ENCODE assay signal across 7 mouse cellular contexts in the genomic region with DNA sequence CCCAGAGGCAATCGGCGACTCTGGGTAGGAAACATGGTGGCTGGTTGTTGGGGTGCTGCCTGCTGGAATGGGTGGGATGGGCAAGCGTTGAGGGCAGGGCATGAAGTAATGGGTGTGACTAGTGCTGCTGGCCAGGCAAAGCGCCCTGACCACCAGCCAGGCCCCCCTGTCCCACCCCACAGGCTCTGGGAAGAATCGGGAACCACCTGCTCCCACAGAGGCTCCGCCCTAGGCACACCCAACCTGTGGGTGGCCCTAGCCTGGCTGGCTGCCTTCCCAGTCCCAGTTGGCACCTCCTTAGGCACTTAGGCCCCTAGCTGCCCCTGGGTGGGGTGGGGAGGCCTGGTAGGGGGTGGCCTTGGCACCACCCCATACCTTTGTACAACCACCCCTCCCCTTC. TPM values are rescaled to one million over a fixed set of nuclear protein-coding genes. Genes with fewer than 3 reads are reported as not detected.
DNase-seq lines count a peak whose midpoint lies in the region; ATAC-seq lines count a peak whose summit lies in the region.

No protein-coding gene starts in this region.

- intact Hi-C loops in heart, postnatal 25 days (cut with DNase I), result loop anchor here (1.0 to 10.0 kb wide), 2 partner anchors 19 to 291 kb away; partner anchors contain the start of genes Cirbp and Ptbp1

- ATAC-seq in neural tube, embryonic 15.5 days (ENCODE audit: low FRiP score), result no peak

- no peaks in the 10 kb centered on the region for H3K9me3 ChIP-seq in forebrain, embryonic 10.5 days
- H3K9me3 ChIP-seq in limb, embryonic 10.5 days (replicated peaks), result no peaks in the 10 kb centered on the region
- no peaks in the 10 kb centered on the region for H3K9me3 ChIP-seq in neural tube, embryonic 15.5 days (replicated peaks)

- H3K27me3 ChIP-seq in forebrain, embryonic 10.5 days (ENCODE audit: poor library complexity, severe bottlenecking), result no peaks in the 10 kb centered on the region
- H3K27me3 ChIP-seq in limb, embryonic 10.5 days (ENCODE audit: low read depth, poor library complexity, severe bottlenecking), result no peaks in the 10 kb centered on the region
- H3K27me3 ChIP-seq in neural tube, embryonic 15.5 days (replicated peaks), result no peaks in the 10 kb centered on the region

- WGBS in forebrain, embryonic 10.5 days, result 92% methylated on average over 6 of the region's 6 CpGs
- WGBS in limb, embryonic 10.5 days, result 87% methylated on average over 6 of the region's 6 CpGs
- 77% methylated on average over 6 of the region's 6 CpGs for WGBS in neural tube, embryonic 15.5 days

- H3K9ac ChIP-seq in neural tube, embryonic 15.5 days (replicated peaks), result peak overlapping the region; percentile 11; the same call in 1 of the 2 replicates

- peak overlapping the region; percentile 95 for H3K4me3 ChIP-seq in forebrain, embryonic 10.5 days
- peak overlapping the region; percentile 93; the same call in 1 of the 2 replicates for H3K4me3 ChIP-seq in limb, embryonic 10.5 days
- no peak overlapping the region for H3K4me3 ChIP-seq in neural tube, embryonic 15.5 days (replicated peaks)

- H3K4me1 ChIP-seq in forebrain, embryonic 10.5 days, result peaks cover 80% of the 10 kb centered on the region
- peaks cover 59% of the 10 kb centered on the region for H3K4me1 ChIP-seq in limb, embryonic 10.5 days
- H3K4me1 ChIP-seq in neural tube, embryonic 15.5 days, result peaks cover 65% of the 10 kb centered on the region

- DNase-seq in right cerebral cortex, postnatal 14 days, result peak; percentile 37
- DNase-seq in right cerebral cortex, postnatal 4 days, result no peak
- DNase-seq in forebrain, embryonic 10.5 days (ENCODE audit: extremely low spot score, low spot score), result no peak
- DNase-seq in heart, postnatal 25 days (ENCODE audit: low spot score), result peak; percentile 50
- DNase-seq in limb, embryonic 10.5 days (ENCODE audit: low spot score), result no peak
- no peak for DNase-seq in B cell, adult 2 months

- H3K36me3 ChIP-seq in forebrain, embryonic 10.5 days (replicated peaks), result peaks cover 54% of the 10 kb centered on the region
- peaks cover 57% of the 10 kb centered on the region for H3K36me3 ChIP-seq in limb, embryonic 10.5 days
- peaks cover 25% of the 10 kb centered on the region for H3K36me3 ChIP-seq in neural tube, embryonic 15.5 days

- peak overlapping the region; percentile 99 for H3K27ac ChIP-seq in forebrain, embryonic 10.5 days
- H3K27ac ChIP-seq in limb, embryonic 10.5 days, result no peak overlapping the region
- H3K27ac ChIP-seq in neural tube, embryonic 15.5 days (replicated peaks), result no peak overlapping the region

- H3K4me2 ChIP-seq in neural tube, embryonic 15.5 days, result 0 out of 2 replicates have a peak overlapping the region, but pooled peaks have one; percentile 4

RNA-seq across cellular contexts. Expression of gene Midn, which starts 2.2 kb away (rescaled TPM):
- polyA plus RNA-seq in forebrain, embryonic 10.5 days (2016; fragmentation: Nextera tagmentation; extraction: Ambion mirVana), result 19.1 and 19.8 TPM in 2 replicates
- total RNA-seq in heart, postnatal 25 days (2021), result 100 to 1,000 TPM in 1 of 2 experiments, 10 to 100 TPM in 1; 92.1 to 120 TPM
- 26.2 and 27.1 TPM in 2 replicates for polyA plus RNA-seq in limb, embryonic 10.5 days (2016; fragmentation: Nextera tagmentation; extraction: Ambion mirVana)
- 19.4 and 20.5 TPM in 2 replicates for polyA plus RNA-seq in neural tube, embryonic 15.5 days (2015; fragmentation: Nextera tagmentation; extraction: Ambion mirVana)

RNA-seq across cellular contexts. Expression of gene Cbarp, which starts 5.3 kb away (rescaled TPM):
- 6.8 and 7.3 TPM in 2 replicates for polyA plus RNA-seq in forebrain, embryonic 10.5 days (2016; fragmentation: Nextera tagmentation; extraction: Ambion mirVana)
- total RNA-seq in heart, postnatal 25 days (2021), result 1 to 10 TPM; 2.4 to 3.1 TPM
- polyA plus RNA-seq in limb, embryonic 10.5 days (2016; fragmentation: Nextera tagmentation; extraction: Ambion mirVana), result 3.3 and 4.7 TPM in 2 replicates
- 91.9 and 93.0 TPM in 2 replicates for polyA plus RNA-seq in neural tube, embryonic 15.5 days (2015; fragmentation: Nextera tagmentation; extraction: Ambion mirVana)

RNA-seq across cellular contexts. Expression of gene Atp5d, which starts 7.5 kb away (rescaled TPM):
- polyA plus RNA-seq in forebrain, embryonic 10.5 days (2016; fragmentation: Nextera tagmentation; extraction: Ambion mirVana), result 495 and 498 TPM in 2 replicates
- 1,000 to 10,000 TPM; 1,252 to 1,264 TPM for total RNA-seq in heart, postnatal 25 days (2021)
- 487 and 503 TPM in 2 replicates for polyA plus RNA-seq in limb, embryonic 10.5 days (2016; fragmentation: Nextera tagmentation; extraction: Ambion mirVana)
- polyA plus RNA-seq in neural tube, embryonic 15.5 days (2015; fragmentation: Nextera tagmentation; extraction: Ambion mirVana), result 553 and 558 TPM in 2 replicates

RNA-seq across cellular contexts. Expression of gene Cirbp, which starts 19.9 kb away (rescaled TPM):
- 90.9 and 116 TPM in 2 replicates for polyA plus RNA-seq in forebrain, embryonic 10.5 days (2016; fragmentation: Nextera tagmentation; extraction: Ambion mirVana)
- 10 to 100 TPM; 31.7 to 43.1 TPM for total RNA-seq in heart, postnatal 25 days (2021)
- 90.7 and 129 TPM in 2 replicates for polyA plus RNA-seq in limb, embryonic 10.5 days (2016; fragmentation: Nextera tagmentation; extraction: Ambion mirVana)
- polyA plus RNA-seq in neural tube, embryonic 15.5 days (2015; fragmentation: Nextera tagmentation; extraction: Ambion mirVana), result 284 and 345 TPM in 2 replicates

RNA-seq across cellular contexts. Expression of gene 1600002K03Rik, which starts 26.8 kb away (rescaled TPM):
- polyA plus RNA-seq in forebrain, embryonic 10.5 days (2016; fragmentation: Nextera tagmentation; extraction: Ambion mirVana), result 9.8 and 10.7 TPM in 2 replicates
- total RNA-seq in heart, postnatal 25 days (2021), result 1 to 10 TPM; 4.2 to 5.2 TPM
- polyA plus RNA-seq in limb, embryonic 10.5 days (2016; fragmentation: Nextera tagmentation; extraction: Ambion mirVana), result 8.7 and 13.1 TPM in 2 replicates
- 13.5 and 14.3 TPM in 2 replicates for polyA plus RNA-seq in neural tube, embryonic 15.5 days (2015; fragmentation: Nextera tagmentation; extraction: Ambion mirVana)

Comparison
In these comparisons a context has a peak if more than half of its experiments do, and no peak if none do; other contexts are left out.
1. DNase-seq: peak in right cerebral cortex, postnatal 14 days (single experiment) and heart, postnatal 25 days (single experiment); none in right cerebral cortex, postnatal 4 days (single experiment), forebrain, embryonic 10.5 days (single experiment), limb, embryonic 10.5 days (single experiment) and B cell, adult 2 months (0 of 2).
2. RNA of gene Cbarp, which starts 5.3 kb away (polyA plus RNA-seq): 91.9 to 93.0 TPM in neural tube, embryonic 15.5 days; 6.8 to 7.3 TPM in forebrain, embryonic 10.5 days and 3.3 to 4.7 TPM in limb, embryonic 10.5 days; every median in the first group is over 10 times any median in the second.